Mouse (Mus musculus): Measurements from ENCODE around the gene Olfr1188.
"Not testable (repeated sequence)": the region's sequence is repeated elsewhere in the genome, so short reads cannot be mapped to it uniquely, and the experiment has no call there.

Gene Olfr1188

GRCm38 (mm10) chr2:88556635-88557034 lies at the start of gene Olfr1188:
Gene Olfr1188, plus strand, starts transcription at chr2:88556935.
- no peak for DNase-seq (ENCODE audit: low read depth, low spot score)

GRCm38 (mm10) chr2:88518251-88518650 lies 38.5 kb upstream of the Olfr1188 start, which contains the start of gene Olfr1186:
Gene Olfr1186, plus strand, starts transcription at chr2:88518551.
- no peak for DNase-seq (ENCODE audit: low read depth, low spot score)

GRCm38 (mm10) chr2:88525720-88526119 lies 31.0 kb upstream of the Olfr1188 start:
- DNase-seq (ENCODE audit: low read depth, low spot score), result no peak

GRCm38 (mm10) chr2:88572696-88573095 lies 16.0 kb downstream of the Olfr1188 start:
- not testable (repeated sequence) for DNase-seq (ENCODE audit: low read depth, low spot score)

GRCm38 (mm10) chr2:88586154-88586553 lies 29.4 kb downstream of the Olfr1188 start, which contains the start of gene Olfr1189:
Gene Olfr1189, plus strand, starts transcription at chr2:88586454.
- no peak for DNase-seq (ENCODE audit: low read depth, low spot score)
